15 mouse cellular contexts compared by ENCODE assay signal in genomic region chr11:90106063-90106798, GRCm38 (mm10).
DNase-seq lines count a peak whose midpoint lies in the region; ATAC-seq and TF ChIP-seq lines count a peak whose summit lies in the region.
"Had no signal": no experiment of that assay in that cellular context is flagged by ENCODE, and none has a peak within 500 bp of the region (broad histone marks: within the 10 kb centered on the region; RNA-seq: fewer than 3 reads in every experiment).

No protein-coding gene starts in this region.

- no peak overlapping the region for H3K9ac ChIP-seq in heart, embryonic 13.5 days
- H3K9ac ChIP-seq: intestine, embryonic 15.5 days; neural tube, embryonic 12.5 days had no signal

- H3K36me3 ChIP-seq in heart, embryonic 13.5 days, result no peaks in the 10 kb centered on the region
- H3K36me3 ChIP-seq in hindbrain, embryonic 10.5 days, result no peaks in the 10 kb centered on the region
- H3K36me3 ChIP-seq: intestine, embryonic 15.5 days; neural tube, embryonic 12.5 days had no signal

- H3K9me3 ChIP-seq in heart, embryonic 13.5 days, result no peaks in the 10 kb centered on the region
- no peaks in the 10 kb centered on the region for H3K9me3 ChIP-seq in hindbrain, embryonic 10.5 days
- H3K9me3 ChIP-seq: intestine, embryonic 15.5 days; neural tube, embryonic 12.5 days had no signal

- peaks cover 24% of the 10 kb centered on the region for H3K4me1 ChIP-seq in lung, adult 2 months (ENCODE audit: control insufficient read depth, insufficient read depth, low read length)
- peaks cover 20% of the 10 kb centered on the region for H3K4me1 ChIP-seq in heart, embryonic 13.5 days
- peaks cover 32% of the 10 kb centered on the region for H3K4me1 ChIP-seq in hindbrain, embryonic 10.5 days (replicated peaks)
- H3K4me1 ChIP-seq: intestine, embryonic 15.5 days had no signal

- intact Hi-C loops in heart, postnatal 14 days (cut with DNase I), result loop anchor here (5.0 kb wide), 1 partner anchor 61 kb away; no protein-coding TSS in a partner anchor

- no peak overlapping the region for H3K4me3 ChIP-seq in lung, adult 2 months (replicated peaks; ENCODE audit: extremely low read depth, low read depth, low read length)
- no peak overlapping the region for H3K4me3 ChIP-seq in heart, embryonic 13.5 days
- H3K4me3 ChIP-seq in hindbrain, embryonic 10.5 days, result no peak overlapping the region
- H3K4me3 ChIP-seq: intestine, embryonic 15.5 days; neural tube, embryonic 12.5 days had no signal

- H3K27ac ChIP-seq in heart, embryonic 13.5 days (replicated peaks), result peak overlapping the region; percentile 39
- H3K27ac ChIP-seq in hindbrain, embryonic 10.5 days, result no peak overlapping the region
- H3K27ac ChIP-seq: intestine, embryonic 15.5 days; macrophage; neural tube, embryonic 12.5 days had no signal

- no peaks in the 10 kb centered on the region for H3K27me3 ChIP-seq in heart, embryonic 13.5 days (replicated peaks)
- H3K27me3 ChIP-seq in hindbrain, embryonic 10.5 days (ENCODE audit: insufficient read depth, poor library complexity, severe bottlenecking), result peaks cover 4% of the 10 kb centered on the region; the same call in 1 of the 2 replicates
- H3K27me3 ChIP-seq: intestine, embryonic 15.5 days; neural tube, embryonic 12.5 days had no signal

- H3K4me2 ChIP-seq in heart, embryonic 13.5 days, result no peak overlapping the region
- H3K4me2 ChIP-seq: intestine, embryonic 15.5 days; liver, embryonic 11.5 days; neural tube, embryonic 12.5 days had no signal

- TF ChIP-seq POLR2A in lung, adult 2 months (IDR thresholded peaks at IDR 0.05; ENCODE audit: borderline replicate concordance, extremely low read depth, low read depth, low read length), result no peak

- WGBS in lung, adult 2 months, result 32% methylated on average over 12 of the region's 12 CpGs
- WGBS in heart, embryonic 13.5 days, result 39% methylated on average over 12 of the region's 12 CpGs
- WGBS in hindbrain, embryonic 10.5 days, result 73% methylated on average over 12 of the region's 12 CpGs

- TF ChIP-seq CTCF in lung, adult 2 months (IDR thresholded peaks at IDR 0.05; ENCODE audit: insufficient read depth, low read length), result no peak

- DNase-seq in heart, adult 11 months, result peak; percentile 96
- DNase-seq in heart, postnatal 14 days, result no peak
- peak; percentile 40 to 74 for DNase-seq in lung, adult 18-20 months
- DNase-seq in lung, adult 2 months, result no peak
- peak; percentile 79 for DNase-seq in lung, postnatal 36 days
- DNase-seq in hindbrain, embryonic 10.5 days (ENCODE audit: low spot score), result no peak
- DNase-seq: adrenal gland, postnatal 14 days; cerebellum, adult 9-11 months had no signal

- no peak for ATAC-seq in heart, embryonic 13.5 days (ENCODE audit: extremely low read depth, insufficient number of reproducible peaks, low FRiP score, low TSS enrichment)
- ATAC-seq in erythroid progenitor cell, adult 5-6 weeks (replicated peaks; ENCODE audit: low FRiP score, poor library complexity, severe bottlenecking), result no peak
- ATAC-seq: intestine, embryonic 15.5 days; midbrain, embryonic 16.5 days had no signal

Comparison
In these comparisons a context has a peak if more than half of its experiments do, and no peak if none do; other contexts are left out.
1. DNase-seq: peak in heart, adult 11 months (single experiment), lung, adult 18-20 months (2 of 2) and lung, postnatal 36 days (single experiment); none in heart, postnatal 14 days (0 of 2), lung, adult 2 months (single experiment) and hindbrain, embryonic 10.5 days (single experiment).